Mouse (Mus musculus) forebrain, embryonic 13.5 days (tissue): ENCODE results near the gene Cryba1. TPM values are rescaled to one million over a fixed set of nuclear protein-coding genes. Genes with fewer than 3 reads are reported as not detected.

Experiments
- ATAC-seq: fragments of 200-750 bp; cut with Nextera tagmentation; 2 replicates; pipeline ENCODE4 v1.8.0; 2017
- H3K27ac ChIP-seq: fragments of 300-500 bp; sonication (generic); 2 replicates; pipeline ENCODE4 v1.5.1; 2015; ENCODE audit warnings: inconsistent platforms, mild to moderate bottlenecking, moderate library complexity
- H3K27me3 ChIP-seq: fragments of 300-500 bp; sonication (generic); 2 replicates; pipeline ENCODE4 v1.6.1; 2015; ENCODE audit warnings: mild to moderate bottlenecking, inconsistent platforms
- H3K36me3 ChIP-seq: fragments of 300-500 bp; sonication (generic); 2 replicates; pipeline ENCODE4 v1.6.1; 2015; ENCODE audit warnings: mild to moderate bottlenecking, inconsistent platforms; ENCODE audit not compliant: poor library complexity, severe bottlenecking
- H3K4me1 ChIP-seq: fragments of 300-500 bp; sonication (generic); 2 replicates; pipeline ENCODE4 v1.6.1; 2015; ENCODE audit warnings: inconsistent platforms
- H3K4me2 ChIP-seq: fragments of 300-500 bp; sonication (generic); 2 replicates; pipeline ENCODE4 v1.6.1; 2015; ENCODE audit warnings: inconsistent platforms, mild to moderate bottlenecking, moderate library complexity
- H3K4me3 ChIP-seq: fragments of 300-500 bp; sonication (generic); 2 replicates; pipeline ENCODE4 v1.5.1; 2015; ENCODE audit warnings: mild to moderate bottlenecking, inconsistent platforms
- H3K9ac ChIP-seq: fragments of 300-500 bp; sonication (generic); 2 replicates; pipeline ENCODE4 v1.6.1; 2015; ENCODE audit warnings: mild to moderate bottlenecking, inconsistent platforms
- H3K9me3 ChIP-seq: fragments of 300-500 bp; sonication (generic); replicated peaks from 2 replicates; pipeline ENCODE4 v1.6.1; 2016; ENCODE audit warnings: inconsistent platforms
- WGBS: fragments of 180-500 bp; shearing (Covaris S2); methylation state at CpG from one replicate; pipeline ENCODE4 v1.1.7; 2015; 5-methylcytosine and 5-hydroxymethylcytosine counted together
- polyA plus RNA-seq: library from polyadenylated mRNA; unstranded; fragments of >200 nt; fragmentation: Nextera tagmentation; extraction: Ambion mirVana; gene quantifications from 2 replicates; pipeline ENCODE4 v1.2.1, GENCODE M21; 2015

Gene Cryba1
- polyA plus RNA-seq, 1 experiment from 2014 or later = 0.76 TPM

DNA sequence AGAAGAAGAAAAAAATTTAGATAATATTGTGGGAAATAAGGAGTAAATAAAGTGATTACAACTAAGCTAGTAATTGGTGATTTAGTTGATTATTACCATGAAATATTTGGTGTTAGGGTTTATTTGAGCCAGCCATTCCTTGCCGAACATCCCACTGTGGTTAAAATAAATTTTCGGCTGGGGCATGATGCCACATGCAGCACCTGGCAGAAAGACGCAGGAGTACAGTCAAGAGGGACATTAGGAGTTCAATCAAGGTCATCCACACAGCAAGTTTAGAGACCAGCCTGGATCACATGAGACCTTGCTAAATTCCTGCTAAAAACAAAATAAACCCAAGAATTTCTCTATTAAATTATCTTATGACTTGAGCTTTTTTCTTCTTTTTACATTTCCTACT is 16.0 kb downstream of the Cryba1 start:
- WGBS = 88% methylated on average over 3 of the region's 3 CpGs
- H3K4me3 ChIP-seq = no peak overlapping the region
- H3K9ac ChIP-seq = no peak overlapping the region
- no peaks in the 10 kb centered on the region for H3K27me3 ChIP-seq
- H3K4me2 ChIP-seq = no peak overlapping the region
- no peaks in the 10 kb centered on the region for H3K9me3 ChIP-seq
- no peaks in the 10 kb centered on the region for H3K4me1 ChIP-seq
- no peak for ATAC-seq
- no peak overlapping the region for H3K27ac ChIP-seq
- peaks cover 42% of the 10 kb centered on the region for H3K36me3 ChIP-seq

DNA sequence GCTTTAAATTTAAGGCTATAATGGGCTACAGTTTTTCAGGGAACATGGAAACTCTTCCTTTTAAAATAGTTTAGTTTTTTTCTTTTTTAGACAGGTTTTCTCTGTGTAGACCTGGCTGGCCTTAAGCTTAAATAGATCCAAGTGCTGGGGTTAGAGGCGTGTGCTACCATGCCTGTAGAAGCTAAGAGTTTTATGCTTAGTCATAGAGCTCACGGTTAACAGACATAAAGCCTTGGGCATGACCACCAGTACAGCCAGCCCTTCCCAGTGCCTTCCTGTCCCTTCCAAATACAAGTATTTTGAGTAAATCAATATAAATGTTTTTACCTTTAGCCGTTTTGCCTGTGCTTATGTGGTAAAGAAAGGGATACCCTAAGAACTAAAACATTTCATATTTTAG is 19.2 kb downstream of the Cryba1 start:
- no peaks in the 10 kb centered on the region for H3K27me3 ChIP-seq
- WGBS = 98% methylated on average over 3 of the region's 3 CpGs

GRCm38 (mm10) chr11:77697232-77697631 is 27.9 kb downstream of the Cryba1 start:
- no peaks in the 10 kb centered on the region for H3K9me3 ChIP-seq
- no peak overlapping the region for H3K4me2 ChIP-seq
- no peak for ATAC-seq
- peaks cover 12% of the 10 kb centered on the region for H3K4me1 ChIP-seq
- H3K9ac ChIP-seq = no peak overlapping the region
- no peak overlapping the region for H3K4me3 ChIP-seq
- H3K27ac ChIP-seq = no peak overlapping the region
- 70% methylated on average over 2 of the region's 2 CpGs for WGBS
- no peaks in the 10 kb centered on the region for H3K27me3 ChIP-seq
- H3K36me3 ChIP-seq = peaks cover 69% of the 10 kb centered on the region

More for the DNA sequence above, 19.2 kb downstream of the Cryba1 start:
- Histone ChIP-seq H3K9ac (no peak overlapping the region), H3K4me3 (no peak overlapping the region), H3K4me2 (no peak overlapping the region), H3K27ac (no peak overlapping the region), H3K9me3 (no peaks in the 10 kb centered on the region), H3K36me3 (peaks cover 47% of the 10 kb centered on the region), H3K4me1 (no peaks in the 10 kb centered on the region)
- no peak for ATAC-seq

GRCm38 (mm10) chr11:77693026-77693425 is 32.1 kb downstream of the Cryba1 start:
- Histone ChIP-seq H3K4me3 (no peak overlapping the region), H3K27ac (no peak overlapping the region), H3K36me3 (peaks cover 57% of the 10 kb centered on the region), H3K9me3 (no peaks in the 10 kb centered on the region), H3K9ac (no peak overlapping the region; the same call in 1 of the 2 replicates), H3K4me2 (no peak overlapping the region), H3K27me3 (no peaks in the 10 kb centered on the region), H3K4me1 (peaks cover 23% of the 10 kb centered on the region)
- WGBS = 92% methylated on average over 3 of the region's 3 CpGs
- ATAC-seq = no peak

GRCm38 (mm10) chr11:77687541-77688131 is 37.4 kb downstream of the Cryba1 start:
- peak overlapping the region; percentile 75 for H3K4me2 ChIP-seq
- H3K9ac ChIP-seq = peak overlapping the region; percentile 98
- no peaks in the 10 kb centered on the region for H3K27me3 ChIP-seq
- H3K9me3 ChIP-seq = no peaks in the 10 kb centered on the region
- peak overlapping the region; percentile 98 for H3K4me3 ChIP-seq
- ATAC-seq = no peak
- H3K4me1 ChIP-seq = peaks cover 19% of the 10 kb centered on the region
- 1% methylated on average over 32 of the region's 40 CpGs for WGBS
- peak overlapping the region; percentile 98 for H3K27ac ChIP-seq
- H3K36me3 ChIP-seq = peaks cover 16% of the 10 kb centered on the region

DNA sequence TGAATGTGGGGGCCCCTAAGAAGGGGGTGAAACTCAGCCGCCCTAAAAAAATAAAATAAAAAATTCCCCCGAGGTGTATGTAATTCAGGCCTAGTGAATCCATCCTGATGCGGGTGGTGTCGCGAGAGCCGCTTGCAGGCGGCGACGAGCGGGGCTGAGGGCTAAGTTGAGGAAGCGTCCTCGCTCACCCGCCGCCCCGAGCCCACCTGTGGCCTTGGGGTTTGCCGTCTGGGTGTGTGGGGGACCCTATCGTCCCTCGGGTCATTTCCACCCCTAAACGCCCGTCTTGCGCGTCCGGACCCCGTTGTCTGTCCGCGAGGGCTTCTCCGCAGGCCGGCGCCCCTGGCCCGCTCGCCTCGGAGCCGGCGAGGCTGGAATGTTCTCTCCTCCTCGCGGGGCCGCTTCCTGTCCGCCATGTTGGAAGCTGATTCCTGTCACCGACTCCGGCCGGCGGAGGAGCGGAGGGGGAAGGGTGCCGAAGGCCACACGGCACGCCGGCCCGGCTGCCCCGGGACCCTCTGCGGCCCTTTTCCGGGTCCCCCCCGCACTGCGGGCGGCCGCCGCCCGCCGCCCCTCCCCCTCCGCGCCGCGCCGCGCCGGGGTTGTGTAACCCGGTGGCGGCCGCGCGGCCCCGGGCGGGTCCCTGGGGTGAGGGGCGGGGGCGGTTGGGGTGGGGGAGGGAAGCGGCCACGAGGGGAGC is 38.1 kb downstream of the Cryba1 start:
- Histone ChIP-seq H3K4me3 (peak overlapping the region; percentile 98), H3K9me3 (no peaks in the 10 kb centered on the region), H3K9ac (peak overlapping the region; percentile 98), H3K27ac (peak overlapping the region; percentile 98), H3K4me1 (peaks cover 17% of the 10 kb centered on the region), H3K4me2 (peak overlapping the region; percentile 75), H3K27me3 (no peaks in the 10 kb centered on the region), H3K36me3 (peaks cover 10% of the 10 kb centered on the region)
- 0 out of 2 replicates have a peak, but pooled peaks have one; percentile 5 for ATAC-seq
- WGBS = 0% methylated on average over 47 of the region's 76 CpGs

DNA sequence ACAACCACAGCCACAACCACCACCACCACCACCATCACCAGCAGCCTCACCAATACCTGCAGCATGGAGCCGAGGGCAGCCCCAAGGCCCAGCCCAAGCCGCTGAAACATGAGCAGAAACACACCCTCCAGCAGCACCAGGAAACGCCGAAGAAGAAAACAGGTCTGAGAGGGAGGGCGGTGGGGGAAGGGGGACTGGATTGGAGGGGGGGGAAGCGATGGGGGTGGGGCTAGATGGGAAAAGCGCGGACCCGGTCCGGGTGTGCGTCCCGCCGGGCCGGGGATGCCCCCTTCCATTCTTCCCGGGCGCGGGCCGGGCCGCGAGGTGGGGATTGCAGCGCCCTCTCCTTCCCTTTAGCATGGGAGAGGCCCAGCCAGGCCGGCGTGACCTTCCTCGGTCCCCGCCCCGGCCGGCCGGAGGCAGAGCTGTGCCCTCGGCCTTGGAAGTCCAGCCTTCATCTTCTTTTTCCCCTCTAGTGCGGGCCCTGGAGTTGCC is 38.7 kb downstream of the Cryba1 start:
- H3K36me3 ChIP-seq = peaks cover 4% of the 10 kb centered on the region
- H3K27ac ChIP-seq = peak overlapping the region; percentile 98
- H3K27me3 ChIP-seq = no peaks in the 10 kb centered on the region
- ATAC-seq = peak; percentile 63
- peak overlapping the region; percentile 98 for H3K9ac ChIP-seq
- H3K4me3 ChIP-seq = peak overlapping the region; percentile 98
- 2% methylated on average over 18 of the region's 30 CpGs for WGBS
- no peaks in the 10 kb centered on the region for H3K9me3 ChIP-seq
- H3K4me1 ChIP-seq = peaks cover 17% of the 10 kb centered on the region
- peak overlapping the region; percentile 75 for H3K4me2 ChIP-seq

- WGBS = under 1% methylated on average over 38 of the region's 38 CpGs
- H3K27ac ChIP-seq = peak within 1 kb of the TSS; percentile 98
Observed at GRCm38 (mm10) chr11:77685383-77686265, 39.5 kb downstream of the Cryba1 start, which contains the start of gene Nufip2. Nufip2 (plus strand) TSS chr11:77686155.

DNA sequence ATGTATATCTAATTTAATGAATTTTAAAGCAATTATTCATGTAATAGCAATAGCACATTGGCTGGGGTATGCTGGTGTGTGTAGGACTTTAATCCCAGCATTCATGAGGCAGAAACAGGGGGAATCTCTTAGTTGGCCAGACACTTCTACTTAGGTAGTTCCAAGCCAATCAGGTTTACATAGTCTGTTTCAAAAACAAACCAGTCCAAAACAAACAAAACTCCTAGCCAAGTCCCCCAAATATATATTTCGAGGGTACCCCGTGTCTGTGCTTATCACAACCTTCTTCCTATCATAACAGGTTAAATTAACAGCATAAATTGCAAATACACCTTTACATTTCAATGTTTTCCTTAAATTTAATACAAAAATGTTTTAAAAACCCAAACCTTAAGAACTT is 40.2 kb downstream of the Cryba1 start:
- Histone ChIP-seq H3K9me3 (no peaks in the 10 kb centered on the region), H3K27me3 (no peaks in the 10 kb centered on the region), H3K4me1 (peaks cover 17% of the 10 kb centered on the region), H3K9ac (no peak overlapping the region), H3K4me2 (peak overlapping the region; percentile 28; the same call in 1 of the 2 replicates), H3K4me3 (no peak overlapping the region; the same call in 1 of the 2 replicates), H3K27ac (no peak overlapping the region), H3K36me3 (0 out of 2 replicates have a peak, but pooled peaks cover under 1% of the 10 kb centered on the region)
- ATAC-seq = no peak
- WGBS = 60% methylated on average over 2 of the region's 2 CpGs

More at GRCm38 (mm10) chr11:77685383-77686265, 39.5 kb downstream of the Cryba1 start, which contains the start of gene Nufip2:
- ATAC-seq = peak; percentile 98
- Histone ChIP-seq H3K27me3 (no peaks in the 10 kb centered on the region), H3K9ac (peak within 1 kb of the TSS; percentile 98), H3K4me2 (peak within 1 kb of the TSS; percentile 75), H3K4me1 (peaks cover 17% of the 10 kb centered on the region), H3K4me3 (peak within 1 kb of the TSS; percentile 98), H3K36me3 (peaks cover 4% of the 10 kb centered on the region; the same call in 1 of the 2 replicates), H3K9me3 (no peaks in the 10 kb centered on the region)

GRCm38 (mm10) chr11:77680018-77680417 is 45.1 kb downstream of the Cryba1 start:
- no peak for ATAC-seq
- Histone ChIP-seq H3K9me3 (no peaks in the 10 kb centered on the region), H3K27me3 (no peaks in the 10 kb centered on the region), H3K36me3 (no peaks in the 10 kb centered on the region), H3K4me2 (no peak overlapping the region), H3K4me3 (no peak overlapping the region), H3K9ac (no peak overlapping the region), H3K4me1 (peaks cover 4% of the 10 kb centered on the region; the same call in 1 of the 2 replicates), H3K27ac (no peak overlapping the region)
- WGBS = 5% methylated on average over 2 of the region's 2 CpGs

DNA sequence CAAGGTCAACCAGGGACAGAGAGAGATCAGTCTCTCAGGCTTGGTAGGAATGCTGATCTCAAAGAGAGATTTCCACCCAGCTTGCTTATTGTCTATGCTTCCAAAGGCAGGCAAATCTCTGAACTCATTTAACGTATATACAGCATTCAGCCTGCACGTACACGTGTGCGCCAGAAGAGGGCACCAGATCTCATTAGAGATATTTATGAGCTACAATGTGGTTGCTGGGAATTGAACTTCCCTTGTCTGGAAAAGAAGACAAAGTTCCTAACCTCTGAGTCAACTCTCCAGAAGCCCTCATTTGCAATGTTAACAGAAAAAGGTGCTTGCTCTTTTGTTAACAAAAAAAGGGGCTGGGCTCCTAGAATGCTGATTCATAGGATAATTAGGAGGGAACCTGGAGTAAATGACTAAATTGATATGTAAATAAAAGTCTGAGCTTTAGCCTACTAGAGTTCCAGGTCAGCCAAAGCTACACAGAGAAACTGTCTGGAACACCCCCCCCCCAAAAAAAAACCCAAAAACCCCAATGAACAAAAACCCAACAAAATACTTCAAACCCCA is 51.6 kb downstream of the Cryba1 start:
- H3K36me3 ChIP-seq = no peaks in the 10 kb centered on the region
- H3K9ac ChIP-seq = no peak overlapping the region
- H3K4me2 ChIP-seq = no peak overlapping the region
- 0 out of 2 replicates have a peak, but pooled peaks cover 7% of the 10 kb centered on the region for H3K9me3 ChIP-seq
- no peaks in the 10 kb centered on the region for H3K4me1 ChIP-seq
- no peak overlapping the region for H3K4me3 ChIP-seq
- H3K27me3 ChIP-seq = no peaks in the 10 kb centered on the region
- 69% methylated on average over 4 of the region's 4 CpGs for WGBS
- no peak for ATAC-seq
- H3K27ac ChIP-seq = no peak overlapping the region
